Mouse (Mus musculus): ENCODE measurements around the gene Adamts3.

The Adamts3 gene

DNA sequence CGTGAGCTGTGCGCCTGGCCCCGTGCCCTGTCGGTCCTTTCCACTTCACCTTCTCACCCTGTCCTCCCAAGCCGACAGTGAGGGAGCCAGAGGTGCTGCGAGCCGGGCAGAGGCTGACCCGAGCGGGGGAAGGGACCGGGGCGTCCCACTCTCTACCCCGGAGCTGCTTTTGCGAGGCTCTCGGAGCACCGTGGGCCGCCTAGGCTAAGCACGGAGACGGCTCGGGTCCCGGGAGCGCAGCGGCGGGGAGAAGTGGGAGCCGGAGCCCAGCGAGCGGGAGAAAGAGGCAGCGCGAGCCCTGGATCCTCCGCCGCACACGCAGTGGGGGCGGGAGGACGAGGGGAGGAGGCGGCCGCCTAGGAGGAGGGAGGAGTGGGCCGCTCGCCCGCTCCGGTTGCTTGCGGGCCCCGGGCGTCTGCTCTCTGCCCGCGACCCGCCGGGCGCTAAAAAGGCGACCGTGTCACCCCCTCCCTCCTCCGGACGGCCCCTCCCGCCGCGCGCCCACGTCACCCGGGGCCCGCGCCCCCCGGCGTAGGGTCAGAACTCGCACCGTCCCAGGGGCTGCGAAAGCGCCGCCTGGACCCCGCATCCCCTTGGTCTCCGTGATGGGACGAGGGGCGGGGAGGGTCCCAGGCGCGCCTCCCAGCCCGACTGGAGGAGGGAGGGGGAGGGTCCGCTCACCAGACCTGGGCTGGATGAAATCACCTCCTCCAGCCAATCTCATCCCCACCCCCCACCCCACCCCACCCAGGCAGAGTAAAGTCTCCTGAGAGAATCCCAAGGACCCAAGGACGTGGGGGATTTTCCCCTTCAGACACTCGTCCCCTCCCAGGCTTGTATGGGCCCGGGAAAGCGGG, at the start of gene Adamts3:
Gene Adamts3, minus strand, starts transcription at position 284 of the 857 bp plus-strand sequence.
- Histone ChIP-seq H3K4me3 (replicated peaks; ENCODE audit: low read length) (peak within 1 kb of the TSS; percentile 85), H3K4me1 (replicated peaks; ENCODE audit: low read depth, low read length) (peaks cover 15% of the 10 kb centered on the region), H3K27me3 (ENCODE audit: insufficient read depth, low read length) (peaks cover 43% of the 10 kb centered on the region), H3K36me3 (ENCODE audit: insufficient read depth, low read length) (no peaks in the 10 kb centered on the region), H3K9me3 (ENCODE audit: low read length) (no peaks in the 10 kb centered on the region)
- TF ChIP-seq CTCF (conservative IDR thresholded peaks at IDR 0.05; ENCODE audit: low read length) (no peak), POU5F1 (IDR thresholded peaks at IDR 0.05; ENCODE audit: borderline replicate concordance, low read length) (no peak), NANOG (IDR thresholded peaks at IDR 0.05; ENCODE audit: borderline replicate concordance, low read length) (no peak)

GRCm38 (mm10) chr5:89931511-89931910, 48.4 kb upstream of the Adamts3 start:
- Histone ChIP-seq H3K4me3 (replicated peaks; ENCODE audit: low read length) (no peak overlapping the region), H3K9me3 (ENCODE audit: low read length) (no peaks in the 10 kb centered on the region), H3K27me3 (ENCODE audit: insufficient read depth, low read length) (no peaks in the 10 kb centered on the region), H3K36me3 (ENCODE audit: insufficient read depth, low read length) (no peaks in the 10 kb centered on the region), H3K4me1 (replicated peaks; ENCODE audit: low read depth, low read length) (no peaks in the 10 kb centered on the region)
- TF ChIP-seq NANOG (IDR thresholded peaks at IDR 0.05; ENCODE audit: borderline replicate concordance, low read length) (no peak), CTCF (conservative IDR thresholded peaks at IDR 0.05; ENCODE audit: low read length) (no peak), POU5F1 (IDR thresholded peaks at IDR 0.05; ENCODE audit: borderline replicate concordance, low read length) (no peak)

GRCm38 (mm10) chr5:89912359-89912758, 29.2 kb upstream of the Adamts3 start:
- no peak for TF ChIP-seq POU5F1 (IDR thresholded peaks at IDR 0.05; ENCODE audit: borderline replicate concordance, low read length)
- no peak for TF ChIP-seq NANOG (IDR thresholded peaks at IDR 0.05; ENCODE audit: borderline replicate concordance, low read length)
- no peak for TF ChIP-seq CTCF (conservative IDR thresholded peaks at IDR 0.05; ENCODE audit: low read length)
- H3K4me3 ChIP-seq (replicated peaks; ENCODE audit: low read length) = no peak overlapping the region
- H3K9me3 ChIP-seq (ENCODE audit: low read length) = no peaks in the 10 kb centered on the region
- H3K36me3 ChIP-seq (ENCODE audit: insufficient read depth, low read length) = no peaks in the 10 kb centered on the region
- H3K27me3 ChIP-seq (ENCODE audit: insufficient read depth, low read length) = no peaks in the 10 kb centered on the region
- no peaks in the 10 kb centered on the region for H3K4me1 ChIP-seq (replicated peaks; ENCODE audit: low read depth, low read length)

- TF ChIP-seq POU5F1 (IDR thresholded peaks at IDR 0.05; ENCODE audit: borderline replicate concordance, low read length) (no peak), NANOG (IDR thresholded peaks at IDR 0.05; ENCODE audit: borderline replicate concordance, low read length) (no peak), CTCF (conservative IDR thresholded peaks at IDR 0.05; ENCODE audit: low read length) (no peak)
- Histone ChIP-seq H3K27me3 (ENCODE audit: insufficient read depth, low read length) (no peaks in the 10 kb centered on the region), H3K4me1 (replicated peaks; ENCODE audit: low read depth, low read length) (no peaks in the 10 kb centered on the region), H3K9me3 (ENCODE audit: low read length) (no peaks in the 10 kb centered on the region), H3K4me3 (replicated peaks; ENCODE audit: low read length) (no peak overlapping the region), H3K36me3 (ENCODE audit: insufficient read depth, low read length) (no peaks in the 10 kb centered on the region)
Observed at GRCm38 (mm10) chr5:89911950-89912349, 28.8 kb upstream of the Adamts3 start.

DNA sequence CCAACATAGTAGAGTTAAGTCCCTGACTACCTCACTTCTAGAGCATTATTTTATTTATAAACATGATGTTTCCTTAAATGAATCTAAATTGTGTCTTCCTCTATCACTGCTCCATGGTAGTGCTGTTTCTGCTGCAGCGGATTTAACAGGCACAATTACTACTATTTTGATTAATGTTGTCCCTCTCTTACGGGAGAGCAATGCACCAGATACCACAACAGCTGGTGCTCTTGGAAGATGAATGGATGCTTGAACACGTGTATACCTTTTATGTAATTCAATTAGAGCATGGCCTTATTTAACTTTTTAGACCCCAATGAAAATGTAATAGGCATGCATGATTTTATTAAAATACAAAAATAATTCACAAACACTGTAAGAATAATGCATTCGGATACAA, 28.4 kb upstream of the Adamts3 start:
- H3K27me3 ChIP-seq (ENCODE audit: insufficient read depth, low read length) = no peaks in the 10 kb centered on the region
- H3K4me3 ChIP-seq (replicated peaks; ENCODE audit: low read length) = no peak overlapping the region
- no peaks in the 10 kb centered on the region for H3K9me3 ChIP-seq (ENCODE audit: low read length)
- no peak for TF ChIP-seq POU5F1 (IDR thresholded peaks at IDR 0.05; ENCODE audit: borderline replicate concordance, low read length)
- no peak for TF ChIP-seq CTCF (conservative IDR thresholded peaks at IDR 0.05; ENCODE audit: low read length)
- TF ChIP-seq NANOG (IDR thresholded peaks at IDR 0.05; ENCODE audit: borderline replicate concordance, low read length) = no peak
- H3K4me1 ChIP-seq (replicated peaks; ENCODE audit: low read depth, low read length) = no peaks in the 10 kb centered on the region
- no peaks in the 10 kb centered on the region for H3K36me3 ChIP-seq (ENCODE audit: insufficient read depth, low read length)

DNA sequence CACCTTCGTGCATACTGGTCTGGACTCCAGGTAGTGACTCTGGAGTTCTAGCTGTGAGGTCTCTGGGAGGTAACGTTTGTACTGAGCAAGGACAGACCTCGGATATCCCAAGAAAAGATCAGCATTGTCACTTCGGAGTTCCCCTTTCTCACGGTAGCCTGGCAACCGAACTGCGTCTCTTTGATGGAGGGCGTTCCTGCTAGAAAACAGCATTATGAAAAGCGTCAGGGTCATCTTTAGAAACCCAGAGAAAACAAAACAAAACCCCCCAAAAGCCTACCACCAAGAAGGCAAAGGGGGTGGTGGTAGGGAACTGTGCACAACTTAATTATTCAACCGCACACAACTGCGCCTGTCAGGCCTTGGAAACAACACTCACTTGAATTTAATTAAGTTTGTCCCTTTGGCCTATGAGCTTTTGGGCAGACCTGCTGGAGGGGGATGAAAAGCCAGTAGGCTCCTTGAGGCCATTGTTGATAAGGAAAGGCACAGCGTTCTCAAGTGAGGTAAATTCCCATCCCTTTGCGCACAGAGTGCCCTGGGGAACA, 23.8 kb upstream of the Adamts3 start:
- no peak overlapping the region for H3K4me3 ChIP-seq (replicated peaks; ENCODE audit: low read length)
- TF ChIP-seq NANOG (IDR thresholded peaks at IDR 0.05; ENCODE audit: borderline replicate concordance, low read length) (no peak), POU5F1 (IDR thresholded peaks at IDR 0.05; ENCODE audit: borderline replicate concordance, low read length) (no peak), CTCF (conservative IDR thresholded peaks at IDR 0.05; ENCODE audit: low read length) (no peak)
- H3K9me3 ChIP-seq (ENCODE audit: low read length) = no peaks in the 10 kb centered on the region
- H3K4me1 ChIP-seq (replicated peaks; ENCODE audit: low read depth, low read length) = no peaks in the 10 kb centered on the region
- no peaks in the 10 kb centered on the region for H3K27me3 ChIP-seq (ENCODE audit: insufficient read depth, low read length)
- H3K36me3 ChIP-seq (ENCODE audit: insufficient read depth, low read length) = no peaks in the 10 kb centered on the region

- no peaks in the 10 kb centered on the region for H3K27me3 ChIP-seq (ENCODE audit: insufficient read depth, low read length)
- no peak for TF ChIP-seq NANOG (IDR thresholded peaks at IDR 0.05; ENCODE audit: borderline replicate concordance, low read length)
- TF ChIP-seq CTCF (conservative IDR thresholded peaks at IDR 0.05; ENCODE audit: low read length) = no peak
- TF ChIP-seq POU5F1 (IDR thresholded peaks at IDR 0.05; ENCODE audit: borderline replicate concordance, low read length) = no peak
- H3K36me3 ChIP-seq (ENCODE audit: insufficient read depth, low read length) = no peaks in the 10 kb centered on the region
- no peaks in the 10 kb centered on the region for H3K4me1 ChIP-seq (replicated peaks; ENCODE audit: low read depth, low read length)
- no peaks in the 10 kb centered on the region for H3K9me3 ChIP-seq (ENCODE audit: low read length)
- no peak overlapping the region for H3K4me3 ChIP-seq (replicated peaks; ENCODE audit: low read length)
Observed at GRCm38 (mm10) chr5:89901026-89901425, 17.9 kb upstream of the Adamts3 start.

GRCm38 (mm10) chr5:89897495-89897894, 14.4 kb upstream of the Adamts3 start:
- no peak for TF ChIP-seq POU5F1 (IDR thresholded peaks at IDR 0.05; ENCODE audit: borderline replicate concordance, low read length)
- TF ChIP-seq NANOG (IDR thresholded peaks at IDR 0.05; ENCODE audit: borderline replicate concordance, low read length) = no peak
- TF ChIP-seq CTCF (conservative IDR thresholded peaks at IDR 0.05; ENCODE audit: low read length) = no peak
- Histone ChIP-seq H3K9me3 (ENCODE audit: low read length) (no peaks in the 10 kb centered on the region), H3K4me1 (replicated peaks; ENCODE audit: low read depth, low read length) (no peaks in the 10 kb centered on the region), H3K36me3 (ENCODE audit: insufficient read depth, low read length) (no peaks in the 10 kb centered on the region), H3K4me3 (replicated peaks; ENCODE audit: low read length) (no peak overlapping the region), H3K27me3 (ENCODE audit: insufficient read depth, low read length) (no peaks in the 10 kb centered on the region)
